Mouse (Mus musculus): ENCODE measurements around the gene Gm11565.
"Not testable (repeated sequence)": the region's sequence is repeated elsewhere in the genome, so short reads cannot be mapped to it uniquely, and the experiment has no call there.

Gm11565 gene

DNA sequence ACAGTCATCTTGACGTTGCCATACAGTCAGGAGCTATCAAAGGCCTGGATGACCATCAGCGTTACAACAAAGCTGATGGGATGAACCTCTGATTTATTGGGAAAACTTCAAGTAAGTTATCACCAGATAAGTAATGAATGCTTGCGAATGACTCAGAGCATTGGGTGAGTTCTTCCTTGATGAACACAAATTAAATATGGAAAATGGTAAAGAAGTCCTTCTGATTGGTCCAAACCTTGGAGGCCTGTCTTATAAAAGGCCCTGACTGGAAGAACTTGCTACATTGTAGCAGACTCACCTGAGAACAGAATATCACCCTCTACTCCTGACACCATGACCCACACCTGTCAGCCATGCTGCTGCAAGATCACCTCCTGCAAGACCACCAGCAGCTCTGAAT is at the start of gene Gm11565:
TSS of gene Gm11565 (plus strand) at position 301 of the 400 bp plus-strand sequence.
- DNase-seq: no peak

DNA sequence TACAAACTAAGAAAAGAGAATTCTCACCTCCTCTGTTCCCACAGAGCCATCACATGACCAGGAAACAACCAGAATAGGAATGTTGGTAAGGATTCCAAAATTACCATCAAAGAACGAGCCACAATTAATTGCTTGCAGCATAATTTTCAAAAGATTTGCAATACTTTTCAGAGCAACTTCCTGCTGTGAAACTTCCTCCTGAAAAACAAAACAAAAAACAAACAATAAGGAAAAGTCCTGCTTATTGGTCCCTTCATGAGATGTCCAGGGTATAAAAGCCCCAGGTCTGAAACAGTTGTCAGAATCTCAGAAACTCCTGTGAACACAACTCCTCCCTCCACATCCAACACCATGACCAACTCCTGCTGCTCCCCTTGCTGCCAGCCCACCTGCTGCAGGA is 41.5 kb upstream of the Gm11565 start, which contains the start of gene Krtap9-1:
TSS of gene Krtap9-1 (plus strand) at position 301 of the 400 bp plus-strand sequence.
- DNase-seq: not testable (repeated sequence)

DNA sequence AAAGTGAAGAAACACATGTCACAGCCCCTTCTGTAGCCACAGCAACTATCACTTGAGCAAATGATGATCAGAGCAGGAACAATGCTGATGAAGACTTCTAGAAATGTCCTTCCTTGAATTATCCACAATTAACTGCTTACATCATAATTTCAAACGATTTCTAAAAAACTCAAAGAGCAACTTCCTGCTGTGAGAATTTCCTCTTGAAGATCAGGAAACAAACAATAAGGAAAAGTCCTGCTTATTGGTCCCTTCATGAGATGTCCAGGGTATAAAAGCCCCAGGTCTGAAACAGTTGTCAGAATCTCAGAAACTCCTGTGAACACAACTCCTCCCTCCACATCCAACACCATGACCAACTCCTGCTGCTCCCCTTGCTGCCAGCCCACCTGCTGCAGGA is 35.7 kb upstream of the Gm11565 start, which contains the start of gene Gm11567:
TSS of gene Gm11567 (plus strand) at position 301 of the 400 bp plus-strand sequence.
- not testable (repeated sequence) for DNase-seq

DNA sequence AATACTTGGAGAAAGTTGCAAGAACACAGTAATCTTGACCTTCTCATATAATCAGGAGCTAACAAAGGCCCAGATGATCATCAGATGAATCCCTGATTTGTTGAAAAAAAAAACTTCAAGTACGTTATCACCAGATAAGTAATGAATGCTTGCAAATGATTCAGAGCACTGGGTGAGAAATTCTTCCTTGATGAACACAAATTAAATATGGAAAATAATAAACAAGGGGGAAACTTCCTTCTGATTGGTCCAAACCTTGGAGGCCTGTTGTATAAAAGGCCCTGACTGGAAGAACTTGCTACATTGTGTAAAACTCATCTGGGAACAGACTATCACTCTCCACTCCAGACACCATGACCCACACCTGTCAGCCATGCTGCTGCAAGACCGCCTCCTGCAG is 6.9 kb upstream of the Gm11565 start, which contains the start of gene Krtap31-1:
TSS of gene Krtap31-1 (plus strand) at position 301 of the 400 bp plus-strand sequence.
- no peak for DNase-seq

DNA sequence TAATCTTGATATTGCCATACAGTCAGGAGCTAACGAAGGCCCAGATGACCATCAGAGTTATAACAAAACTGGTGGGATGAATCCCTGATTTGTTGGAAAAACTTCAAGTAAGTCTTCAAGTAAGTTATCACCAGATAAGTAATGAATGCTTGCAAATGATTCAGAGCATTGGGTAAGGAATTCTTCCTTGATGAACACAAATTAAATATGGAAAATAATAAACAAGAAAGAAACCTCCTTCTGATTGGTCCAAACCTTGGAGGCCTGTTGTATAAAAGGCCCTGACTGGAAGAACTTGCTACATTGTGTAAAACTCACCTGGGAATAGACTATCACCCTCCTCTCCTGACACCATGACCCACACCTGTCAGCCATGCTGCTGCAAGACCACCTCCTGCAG is 21.4 kb downstream of the Gm11565 start, which contains the start of gene Krtap31-2:
TSS of gene Krtap31-2 (plus strand) at position 301 of the 400 bp plus-strand sequence.
- no peak for DNase-seq

DNA sequence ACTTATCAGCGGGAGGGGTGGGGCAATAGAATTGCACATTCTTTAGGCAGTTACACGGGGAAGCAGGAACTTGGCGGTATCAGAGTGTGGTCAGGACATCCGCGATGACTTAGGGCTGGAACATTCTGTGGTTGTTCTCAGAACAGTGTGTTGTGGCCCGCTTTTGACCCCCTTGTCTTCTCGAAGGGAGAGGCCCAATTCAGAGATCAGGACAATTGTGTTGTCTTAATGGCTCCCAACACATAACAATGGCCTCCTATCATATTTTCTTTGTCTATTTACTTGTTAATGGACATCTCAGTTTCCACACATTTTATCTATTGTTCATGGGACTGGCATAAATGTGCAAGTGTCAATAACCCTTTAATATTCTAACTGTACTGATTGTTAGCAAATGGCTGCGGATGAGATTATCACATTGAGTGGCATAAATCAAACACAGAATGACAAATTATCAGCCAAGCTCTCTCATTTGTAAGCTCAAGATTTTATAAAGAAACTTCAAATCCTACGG is 23.3 kb downstream of the Gm11565 start:
- no peak for DNase-seq

DNA sequence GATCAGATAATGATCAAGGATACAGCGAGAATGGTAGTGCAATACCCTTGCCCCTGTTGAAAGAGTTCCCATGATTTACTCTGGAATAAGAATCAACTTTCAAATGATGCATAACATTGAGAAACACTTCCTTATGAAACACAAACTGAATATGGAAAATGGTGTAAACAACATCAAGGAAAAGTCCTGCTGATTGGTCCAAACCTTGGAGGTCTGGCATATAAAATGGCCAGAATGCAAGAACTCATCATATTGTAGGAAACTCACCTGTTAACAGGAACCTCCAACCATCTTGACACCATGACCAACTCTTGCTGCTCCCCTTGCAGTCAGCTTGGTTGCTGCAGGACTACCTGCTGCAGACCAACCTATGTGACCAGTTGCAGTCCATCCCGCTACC is 33.6 kb downstream of the Gm11565 start, which contains the start of gene Krtap9-5:
TSS of gene Krtap9-5 (plus strand) at position 301 of the 400 bp plus-strand sequence.
- DNase-seq: no peak

DNA sequence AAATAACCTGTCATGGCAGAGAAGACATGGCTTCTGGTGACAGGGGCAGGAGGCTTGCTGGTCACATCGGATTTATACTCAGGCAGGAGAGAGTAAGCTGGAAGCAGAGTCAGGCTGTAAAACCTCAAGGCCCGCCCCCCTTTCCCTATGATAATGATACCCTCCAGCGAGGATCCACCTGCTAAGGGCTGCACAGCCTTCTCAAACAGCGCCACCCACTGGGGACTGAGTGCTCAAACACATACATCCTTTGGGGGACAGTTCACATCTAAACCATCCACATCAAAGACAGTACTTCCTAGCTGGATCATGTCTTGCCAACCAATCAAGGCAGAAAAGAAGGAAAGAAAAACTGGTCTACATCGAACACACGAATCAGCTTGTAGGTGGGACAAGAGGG is 49.7 kb downstream of the Gm11565 start:
- DNase-seq: no peak
